Mouse (Mus musculus): ENCODE measurements around the gene Fsd1l. TPM values are rescaled to one million over a fixed set of nuclear protein-coding genes. Genes with fewer than 3 reads are reported as not detected.

Gene Fsd1l
- 10 to 100 TPM; 33.7 to 36.1 TPM for total RNA-seq (2021)

DNA sequence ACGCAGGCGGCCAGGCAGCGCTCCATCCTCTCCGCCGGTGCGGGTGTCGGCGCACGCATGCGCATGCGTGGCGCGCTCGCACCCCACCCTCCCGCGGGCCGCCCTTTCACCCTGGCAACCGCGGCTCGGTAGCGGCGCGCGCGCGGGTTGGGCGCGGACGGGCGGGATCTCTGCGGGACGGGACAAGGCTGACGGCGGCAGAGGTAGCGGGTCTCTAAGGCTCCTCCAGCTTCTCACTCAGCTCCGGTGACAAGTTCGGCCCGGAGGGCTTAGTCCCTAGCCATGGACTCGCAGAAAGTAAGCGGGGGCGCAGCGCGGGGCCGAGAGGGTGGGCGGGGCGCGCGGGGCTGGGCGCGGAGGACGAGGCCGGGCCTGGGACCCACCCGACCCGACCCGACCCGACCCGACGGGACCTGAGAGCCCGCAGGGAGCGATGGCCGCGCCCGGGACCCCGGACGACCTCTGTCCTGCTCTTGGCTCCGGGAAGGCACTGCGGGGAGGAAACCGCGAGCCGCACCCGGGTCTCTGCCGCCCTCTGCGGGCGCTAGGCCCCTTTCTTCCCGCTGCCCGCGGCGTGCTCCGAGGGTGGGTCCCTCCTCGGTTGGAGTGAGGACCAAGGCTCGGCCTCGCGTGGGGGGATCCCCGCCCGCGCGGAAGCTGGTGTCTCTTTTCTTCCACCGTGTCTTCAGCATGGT is at the start of gene Fsd1l:
Fsd1l (plus strand) TSS at position 156 of the 695 bp plus-strand sequence.
- DNase-seq (ENCODE audit: low spot score in 2 of 2) = peak; percentile 80 to 85
- intact Hi-C loops (cut with DNase I) = no loop called here

GRCm38 (mm10) chr4:53587676-53588075 is 43.6 kb upstream of the Fsd1l start:
- DNase-seq (ENCODE audit: low spot score in 2 of 2) = no peak
- intact Hi-C loops (cut with DNase I) = no loop called here

DNA sequence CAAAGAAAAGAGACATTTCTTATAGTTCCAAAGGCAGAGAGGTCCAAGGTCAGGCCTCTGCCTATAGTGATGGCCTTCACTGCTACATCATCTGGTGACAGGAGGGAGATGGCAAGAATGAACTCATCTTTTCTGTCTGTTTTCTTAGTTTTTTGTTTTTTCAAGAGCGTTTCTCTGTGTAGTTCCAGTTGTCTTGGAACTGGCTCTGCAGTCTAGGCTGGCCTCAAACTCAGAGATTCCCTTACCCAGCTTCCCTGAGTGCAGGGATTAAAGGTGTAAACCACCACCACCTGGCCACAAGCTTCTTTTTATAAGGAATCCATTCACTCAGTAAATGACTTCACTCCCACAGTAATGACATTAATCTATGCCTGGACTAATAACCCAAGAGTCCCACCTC is 42.3 kb upstream of the Fsd1l start:
- no peak for DNase-seq (ENCODE audit: low spot score in 2 of 2)
- intact Hi-C loops (cut with DNase I) = no loop called here

DNA sequence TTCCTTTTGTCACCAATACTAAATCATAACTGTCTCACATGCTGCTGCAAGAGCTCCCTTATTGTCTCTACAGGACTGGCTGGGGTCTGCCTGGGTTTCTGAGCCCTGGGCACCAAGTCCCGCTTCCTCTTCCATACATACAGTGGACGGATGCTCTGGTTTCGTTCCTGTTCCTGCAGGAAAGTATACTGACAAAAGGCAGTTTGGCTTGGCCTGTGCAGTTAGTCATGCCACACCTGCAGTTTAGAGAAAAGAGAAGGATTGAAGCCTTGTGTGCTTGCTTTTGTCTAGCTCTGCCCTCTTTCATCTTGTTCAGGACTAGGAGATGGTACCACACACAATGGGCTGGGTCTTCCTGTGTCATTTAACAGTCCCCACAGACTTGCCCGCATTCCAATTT is 41.8 kb upstream of the Fsd1l start:
- intact Hi-C loops (cut with DNase I) = no loop called here
- DNase-seq (ENCODE audit: low spot score in 2 of 2) = no peak

GRCm38 (mm10) chr4:53590163-53590562 is 41.1 kb upstream of the Fsd1l start:
- no peak for DNase-seq (ENCODE audit: low spot score in 2 of 2)
- intact Hi-C loops (cut with DNase I) = loop anchor here (5.0 to 10.0 kb wide), 4 partner anchors 148 to 565 kb away; partner anchors contain the start of gene Slc44a1

- DNase-seq (ENCODE audit: low spot score in 2 of 2) = no peak
- intact Hi-C loops (cut with DNase I) = loop anchor here (5.0 to 10.0 kb wide), 4 partner anchors 149 to 566 kb away; partner anchors contain the start of gene Slc44a1
Measured at GRCm38 (mm10) chr4:53590691-53591447, 40.4 kb upstream of the Fsd1l start.

DNA sequence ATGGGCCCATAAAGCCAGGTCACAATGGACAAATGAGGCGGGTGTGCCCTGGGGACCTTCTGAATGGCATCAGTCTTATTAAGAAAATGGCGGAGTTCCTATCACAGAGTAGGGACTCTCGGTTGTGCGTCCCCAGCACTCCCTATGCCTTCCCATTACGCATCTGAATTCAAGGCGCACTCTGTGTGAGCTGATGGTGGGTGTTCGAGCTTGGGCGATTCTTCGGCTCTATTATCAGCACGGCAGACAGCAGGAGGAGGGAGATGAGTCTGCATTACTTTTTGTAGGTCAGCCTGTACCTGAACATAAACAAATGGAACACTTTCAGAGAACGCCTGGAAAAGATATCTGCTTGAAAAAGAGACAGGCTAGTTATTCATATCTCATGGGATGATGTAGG is 39.7 kb upstream of the Fsd1l start:
- intact Hi-C loops (cut with DNase I) = loop anchor here (5.0 to 10.0 kb wide), 4 partner anchors 149 to 567 kb away; partner anchors contain the start of gene Slc44a1

GRCm38 (mm10) chr4:53591941-53592340 is 39.3 kb upstream of the Fsd1l start:
- DNase-seq (ENCODE audit: low spot score in 2 of 2) = no peak
- intact Hi-C loops (cut with DNase I) = loop anchor here (5.0 to 10.0 kb wide), 4 partner anchors 150 to 567 kb away; partner anchors contain the start of gene Slc44a1

More for the DNA sequence above, 39.7 kb upstream of the Fsd1l start:
- peak in 1 of 2 experiments; percentile 42 for DNase-seq (ENCODE audit: low spot score in 2 of 2)

DNA sequence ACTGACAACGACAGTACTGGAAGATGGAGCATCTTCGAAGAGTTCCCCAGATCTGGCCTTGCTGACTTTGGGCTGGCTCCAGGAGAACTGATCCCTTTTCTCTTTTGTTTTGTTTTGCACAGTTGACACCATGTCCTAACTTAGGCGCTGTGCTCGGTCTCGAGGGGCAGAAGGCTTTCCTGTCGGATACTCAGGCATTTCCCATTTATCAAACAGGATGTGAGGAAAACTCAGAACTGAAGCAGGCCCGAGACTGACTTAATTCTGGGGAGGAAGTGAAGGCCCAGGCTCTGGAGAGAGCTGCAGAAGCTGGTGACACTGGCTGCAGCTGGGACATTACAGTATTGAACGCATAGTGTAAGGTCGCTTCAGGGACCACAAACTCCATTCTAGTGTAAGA is 38.9 kb upstream of the Fsd1l start:
- intact Hi-C loops (cut with DNase I) = loop anchor here (5.0 to 10.0 kb wide), 4 partner anchors 150 to 568 kb away; partner anchors contain the start of gene Slc44a1
- DNase-seq (ENCODE audit: low spot score in 2 of 2) = no peak

DNA sequence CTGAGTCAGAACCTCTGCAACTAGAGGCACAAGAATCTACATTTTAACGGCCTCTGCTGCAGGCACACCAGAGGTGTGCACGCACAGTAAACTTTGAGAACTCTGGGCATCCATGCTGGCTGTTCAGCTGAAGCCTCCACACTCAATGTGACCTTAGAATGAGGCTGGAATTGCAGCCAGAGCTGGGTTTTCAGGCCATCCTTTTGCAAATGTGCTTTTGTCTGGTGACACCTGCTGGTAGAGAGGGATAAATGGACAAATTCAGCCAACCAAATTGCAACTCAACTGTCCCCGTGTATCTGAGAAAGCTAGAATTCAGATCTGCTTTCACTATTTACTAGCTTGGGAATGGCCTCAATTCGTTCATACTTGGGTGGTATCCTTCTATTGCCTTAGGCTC is 37.1 kb upstream of the Fsd1l start:
- intact Hi-C loops (cut with DNase I) = loop anchor here (1.0 to 10.0 kb wide), 6 partner anchors 77 to 569 kb away; partner anchors contain the start of gene Slc44a1
- DNase-seq (ENCODE audit: low spot score in 2 of 2) = peak; percentile 56 to 79

GRCm38 (mm10) chr4:53595246-53596062 is 35.8 kb upstream of the Fsd1l start:
- no peak for DNase-seq (ENCODE audit: low spot score in 2 of 2)
- intact Hi-C loops (cut with DNase I) = loop anchor here (2.0 to 10.0 kb wide), 2 partner anchors 79 to 571 kb away; no protein-coding TSS in a partner anchor

GRCm38 (mm10) chr4:53596063-53596895 is 35.0 kb upstream of the Fsd1l start:
- DNase-seq (ENCODE audit: low spot score in 2 of 2) = no peak
- intact Hi-C loops (cut with DNase I) = loop anchor here (10.0 kb wide), 1 partner anchor 571 kb away; no protein-coding TSS in a partner anchor

- peak in 1 of 2 experiments; percentile 29 for DNase-seq (ENCODE audit: low spot score in 2 of 2)
- intact Hi-C loops (cut with DNase I) = no loop called here
Measured at GRCm38 (mm10) chr4:53600462-53600861, 30.8 kb upstream of the Fsd1l start.

- intact Hi-C loops (cut with DNase I) = no loop called here
- DNase-seq (ENCODE audit: low spot score in 2 of 2) = no peak
Measured at GRCm38 (mm10) chr4:53614576-53615225, 16.6 kb upstream of the Fsd1l start.

DNA sequence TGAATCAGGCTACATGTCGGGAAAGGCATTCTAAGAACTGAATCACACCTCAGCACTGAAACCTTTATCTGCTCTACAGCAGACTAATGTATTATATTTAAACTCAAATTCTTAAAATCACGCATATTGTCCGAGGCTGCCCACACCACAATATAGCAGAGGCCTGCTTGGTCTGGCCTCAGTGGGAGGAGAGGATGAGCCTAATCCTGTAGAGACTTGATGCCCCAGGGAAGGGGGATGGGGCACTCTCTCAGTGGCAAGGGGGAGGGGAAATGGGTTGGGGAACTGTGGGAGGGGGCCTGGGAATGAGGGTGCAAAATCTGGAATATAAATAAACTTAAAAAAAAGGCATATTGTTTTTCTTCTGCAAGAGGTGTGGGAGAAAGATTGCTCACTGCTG is 13.3 kb upstream of the Fsd1l start:
- intact Hi-C loops (cut with DNase I) = no loop called here
- DNase-seq (ENCODE audit: low spot score in 2 of 2) = no peak

GRCm38 (mm10) chr4:53620104-53620503 is 11.2 kb upstream of the Fsd1l start:
- intact Hi-C loops (cut with DNase I) = no loop called here
- no peak for DNase-seq (ENCODE audit: low spot score in 2 of 2)

GRCm38 (mm10) chr4:53621084-53621483 is 10.2 kb upstream of the Fsd1l start:
- intact Hi-C loops (cut with DNase I) = no loop called here
- DNase-seq (ENCODE audit: low spot score in 2 of 2) = no peak

GRCm38 (mm10) chr4:53621490-53621889 is 9.8 kb upstream of the Fsd1l start:
- intact Hi-C loops (cut with DNase I) = no loop called here
- DNase-seq (ENCODE audit: low spot score in 2 of 2) = no peak
